10 mouse cellular contexts compared by ENCODE assay signal in genomic region chr10:81073464-81073863, GRCm38 (mm10). TPM values are rescaled to one million over a fixed set of nuclear protein-coding genes. Genes with fewer than 3 reads are reported as not detected.
A peak's percentile ranks its signal among the peaks of the same experiment; 100 is the strongest.
DNase-seq lines count a peak whose midpoint lies in the region; ATAC-seq and TF ChIP-seq lines count a peak whose summit lies in the region.
"Had no signal": no experiment of that assay in that cellular context is flagged by ENCODE, and none has a peak within 500 bp of the region (broad histone marks: within the 10 kb centered on the region; RNA-seq: fewer than 3 reads in every experiment).

No protein-coding gene starts in this region.

- no peak overlapping the region for H3K4me3 ChIP-seq in forebrain, embryonic 11.5 days (ENCODE audit: low read depth, low read length)
- no peak overlapping the region for H3K4me3 ChIP-seq in forebrain, embryonic 14.5 days (ENCODE audit: low read depth, low read length)
- H3K4me3 ChIP-seq in lung, postnatal 0 days (ENCODE audit: low read depth, low read length), result no peak overlapping the region
- H3K4me3 ChIP-seq in small intestine, adult 2 months (ENCODE audit: low read depth, low read length), result no peak overlapping the region
- H3K4me3 ChIP-seq: forebrain, embryonic 10.5 days; limb, embryonic 15.5 days had no signal

- H3K27ac ChIP-seq in forebrain, embryonic 11.5 days (ENCODE audit: low read depth, low read length), result no peak overlapping the region
- no peak overlapping the region for H3K27ac ChIP-seq in forebrain, embryonic 14.5 days (ENCODE audit: low read depth, low read length)
- no peak overlapping the region for H3K27ac ChIP-seq in lung, postnatal 0 days (ENCODE audit: low read length)
- H3K27ac ChIP-seq in small intestine, adult 2 months (ENCODE audit: insufficient read depth, low read depth, low read length), result no peak overlapping the region
- H3K27ac ChIP-seq: forebrain, embryonic 10.5 days had no signal

- peak; percentile 65 for DNase-seq in forebrain, embryonic 11.5 days (ENCODE audit: low spot score)
- no peak for DNase-seq in forebrain, embryonic 14.5 days (ENCODE audit: low spot score)
- no peak for DNase-seq in lung, postnatal 0 days (ENCODE audit: low spot score)
- no peak for DNase-seq in lung, postnatal 10 days
- peak; percentile 76 for DNase-seq in ZHBTc4 (ENCODE audit: low read depth, low spot score)
- DNase-seq in adrenal gland, postnatal 36 days, result no peak

- no peak overlapping the region for H3K4me2 ChIP-seq in forebrain, embryonic 11.5 days (ENCODE audit: low read depth, low read length, severe bottlenecking)
- H3K4me2 ChIP-seq in forebrain, embryonic 14.5 days (ENCODE audit: low read length), result no peak overlapping the region
- no peak overlapping the region for H3K4me2 ChIP-seq in lung, postnatal 0 days (replicated peaks; ENCODE audit: low read depth, low read length)
- H3K4me2 ChIP-seq: limb, embryonic 15.5 days had no signal

- H3K27me3 ChIP-seq in forebrain, embryonic 11.5 days (ENCODE audit: control insufficient read depth, insufficient read depth, low read length), result no peaks in the 10 kb centered on the region
- no peaks in the 10 kb centered on the region for H3K27me3 ChIP-seq in forebrain, embryonic 14.5 days (replicated peaks; ENCODE audit: control insufficient read depth, insufficient read depth, low read length)
- no peaks in the 10 kb centered on the region for H3K27me3 ChIP-seq in lung, postnatal 0 days (replicated peaks; ENCODE audit: insufficient read depth, low read length)
- H3K27me3 ChIP-seq in small intestine, adult 2 months (ENCODE audit: control insufficient read depth, insufficient read depth, low read length), result no peaks in the 10 kb centered on the region
- H3K27me3 ChIP-seq: limb, embryonic 15.5 days had no signal

- no peak for TF ChIP-seq POLR2A in small intestine, adult 2 months (IDR thresholded peaks at IDR 0.05; ENCODE audit: low read depth, low read length)

- TF ChIP-seq EP300 in lung, postnatal 0 days (IDR thresholded peaks at IDR 0.05), result no peak

- 63% methylated on average over 7 of the region's 7 CpGs for WGBS in forebrain, embryonic 11.5 days
- WGBS in forebrain, embryonic 14.5 days, result 60% methylated on average over 7 of the region's 7 CpGs
- 63% methylated on average over 7 of the region's 7 CpGs for WGBS in lung, postnatal 0 days
- 71% methylated on average over 7 of the region's 7 CpGs for WGBS in small intestine, adult 2 months

- TF ChIP-seq CTCF in lung, postnatal 0 days (IDR thresholded peaks at IDR 0.05), result peak; percentile 72
- TF ChIP-seq CTCF in small intestine, adult 2 months (IDR thresholded peaks at IDR 0.05; ENCODE audit: extremely low read depth, insufficient read length, insufficient replicate concordance, low read depth, low read length), result peak; percentile 49; the same call in 1 of the 2 replicates

- peaks cover 4% of the 10 kb centered on the region; the same call in 1 of the 2 replicates for H3K36me3 ChIP-seq in forebrain, embryonic 11.5 days (ENCODE audit: control insufficient read depth, insufficient read depth, low read length)
- H3K36me3 ChIP-seq in forebrain, embryonic 14.5 days (ENCODE audit: control insufficient read depth, insufficient read depth, low read length), result peaks cover 51% of the 10 kb centered on the region
- H3K36me3 ChIP-seq in lung, postnatal 0 days (ENCODE audit: insufficient read depth, low read length), result 0 out of 2 replicates have a peak, but pooled peaks cover 8% of the 10 kb centered on the region
- peaks cover 3% of the 10 kb centered on the region; the same call in 1 of the 2 replicates for H3K36me3 ChIP-seq in small intestine, adult 2 months (ENCODE audit: control insufficient read depth, insufficient read depth, low read length)

- H3K9ac ChIP-seq in forebrain, embryonic 11.5 days (ENCODE audit: low read length), result no peak overlapping the region
- no peak overlapping the region for H3K9ac ChIP-seq in forebrain, embryonic 14.5 days (ENCODE audit: low read length)
- H3K9ac ChIP-seq in lung, postnatal 0 days (replicated peaks; ENCODE audit: low read depth), result no peak overlapping the region
- H3K9ac ChIP-seq: limb, embryonic 15.5 days had no signal

- no peak for ATAC-seq in forebrain, embryonic 11.5 days (replicated peaks; ENCODE audit: low FRiP score)
- ATAC-seq in forebrain, embryonic 14.5 days, result no peak
- ATAC-seq in lung, postnatal 0 days, result no peak
- ATAC-seq in megakaryocyte-erythroid progenitor cell, adult 5-6 weeks (replicated peaks; ENCODE audit: low FRiP score, low TSS enrichment, poor library complexity, severe bottlenecking), result no peak

- H3K4me1 ChIP-seq in forebrain, embryonic 11.5 days (replicated peaks; ENCODE audit: control insufficient read depth, insufficient read depth, low read length), result peaks cover 16% of the 10 kb centered on the region
- peaks cover 15% of the 10 kb centered on the region for H3K4me1 ChIP-seq in forebrain, embryonic 14.5 days (ENCODE audit: control insufficient read depth, insufficient read depth, low read length)
- peaks cover 6% of the 10 kb centered on the region; the same call in 1 of the 2 replicates for H3K4me1 ChIP-seq in lung, postnatal 0 days (ENCODE audit: insufficient read depth, low read depth, low read length)
- peaks cover 7% of the 10 kb centered on the region for H3K4me1 ChIP-seq in small intestine, adult 2 months (ENCODE audit: control insufficient read depth, insufficient read depth, insufficient read length, low read length)

- H3K9me3 ChIP-seq in forebrain, embryonic 11.5 days (ENCODE audit: control insufficient read depth, low read length), result no peaks in the 10 kb centered on the region
- no peaks in the 10 kb centered on the region for H3K9me3 ChIP-seq in forebrain, embryonic 14.5 days (replicated peaks; ENCODE audit: control insufficient read depth, low read length)
- no peaks in the 10 kb centered on the region for H3K9me3 ChIP-seq in lung, postnatal 0 days (ENCODE audit: low read length)
- H3K9me3 ChIP-seq: forebrain, embryonic 10.5 days; limb, embryonic 15.5 days had no signal

RNA-seq across cellular contexts. Expression of gene Thop1, which starts 3.6 kb away (rescaled TPM):
- 76.1 and 78.9 TPM in 2 replicates for polyA plus RNA-seq in forebrain, embryonic 11.5 days (2014; fragmentation: Nextera tagmentation; extraction: Ambion mirVana)
- polyA plus RNA-seq in forebrain, embryonic 14.5 days (2014; fragmentation: Nextera tagmentation; extraction: Ambion mirVana), result 38.9 and 45.6 TPM in 2 replicates
- polyA plus RNA-seq in lung, postnatal 0 days (2015; fragmentation: Nextera tagmentation; extraction: Ambion mirVana), result 14.0 and 15.1 TPM in 2 replicates
- polyA plus RNA-seq in small intestine, adult 2 months (2012; rRNA removed), result 26.5 and 33.3 TPM in 2 replicates
- total RNA-seq in adrenal gland, postnatal 36 days (2021), result 10 to 100 TPM; 51.5 to 56.6 TPM
- total RNA-seq in megakaryocyte-erythroid progenitor cell, adult 5-6 weeks (2014; fragmentation: Nextera tagmentation), result 40.7 and 52.0 TPM in 2 replicates
- total RNA-seq in megakaryocyte-erythroid progenitor cell, adult 5-6 weeks (2017), result 46.0 and 58.3 TPM in 2 replicates

RNA-seq across cellular contexts. Expression of gene Sgta, which starts 13.5 kb away (rescaled TPM):
- polyA plus RNA-seq in forebrain, embryonic 11.5 days (2014; fragmentation: Nextera tagmentation; extraction: Ambion mirVana), result 259 and 265 TPM in 2 replicates
- polyA plus RNA-seq in forebrain, embryonic 14.5 days (2014; fragmentation: Nextera tagmentation; extraction: Ambion mirVana), result 304 and 312 TPM in 2 replicates
- polyA plus RNA-seq in lung, postnatal 0 days (2015; fragmentation: Nextera tagmentation; extraction: Ambion mirVana), result 102 and 103 TPM in 2 replicates
- polyA plus RNA-seq in small intestine, adult 2 months (2012; rRNA removed), result 116 and 222 TPM in 2 replicates
- 100 to 1,000 TPM; 223 to 227 TPM for total RNA-seq in adrenal gland, postnatal 36 days (2021)
- total RNA-seq in megakaryocyte-erythroid progenitor cell, adult 5-6 weeks (2014; fragmentation: Nextera tagmentation), result 59.4 and 61.4 TPM in 2 replicates
- total RNA-seq in megakaryocyte-erythroid progenitor cell, adult 5-6 weeks (2017), result 34.2 and 41.6 TPM in 2 replicates

RNA-seq across cellular contexts. Expression of gene Creb3l3, which starts 25.2 kb away (rescaled TPM):
- polyA plus RNA-seq in forebrain, embryonic 11.5 days (2014; fragmentation: Nextera tagmentation; extraction: Ambion mirVana), result 0.33 and 0.49 TPM in 2 replicates
- 0.14 and 0.25 TPM in 2 replicates for polyA plus RNA-seq in forebrain, embryonic 14.5 days (2014; fragmentation: Nextera tagmentation; extraction: Ambion mirVana)
- 0.40 and 0.57 TPM in 2 replicates for polyA plus RNA-seq in lung, postnatal 0 days (2015; fragmentation: Nextera tagmentation; extraction: Ambion mirVana)
- polyA plus RNA-seq in small intestine, adult 2 months (2012; rRNA removed), result 163 and 498 TPM in 2 replicates
- 1 to 10 TPM in 1 of 2 experiments, under 1 TPM in 1; 0.36 to 2.1 TPM for total RNA-seq in adrenal gland, postnatal 36 days (2021)
- total RNA-seq in megakaryocyte-erythroid progenitor cell, adult 5-6 weeks (2014; fragmentation: Nextera tagmentation), result not detected in 2 replicates
- not detected in 2 replicates for total RNA-seq in megakaryocyte-erythroid progenitor cell, adult 5-6 weeks (2017)

RNA-seq across cellular contexts. Expression of gene Map2k2, which starts 32.3 kb away (rescaled TPM):
- polyA plus RNA-seq in forebrain, embryonic 11.5 days (2014; fragmentation: Nextera tagmentation; extraction: Ambion mirVana), result 212 and 232 TPM in 2 replicates
- polyA plus RNA-seq in forebrain, embryonic 14.5 days (2014; fragmentation: Nextera tagmentation; extraction: Ambion mirVana), result 180 and 203 TPM in 2 replicates
- polyA plus RNA-seq in lung, postnatal 0 days (2015; fragmentation: Nextera tagmentation; extraction: Ambion mirVana), result 118 and 121 TPM in 2 replicates
- polyA plus RNA-seq in small intestine, adult 2 months (2012; rRNA removed), result 214 and 554 TPM in 2 replicates
- 100 to 1,000 TPM; 178 to 186 TPM for total RNA-seq in adrenal gland, postnatal 36 days (2021)
- total RNA-seq in megakaryocyte-erythroid progenitor cell, adult 5-6 weeks (2014; fragmentation: Nextera tagmentation), result 111 and 122 TPM in 2 replicates
- total RNA-seq in megakaryocyte-erythroid progenitor cell, adult 5-6 weeks (2017), result 38.7 and 50.2 TPM in 2 replicates

RNA-seq across cellular contexts. Expression of gene Slc39a3, which starts 36.2 kb away (rescaled TPM):
- 19.4 and 21.6 TPM in 2 replicates for polyA plus RNA-seq in forebrain, embryonic 11.5 days (2014; fragmentation: Nextera tagmentation; extraction: Ambion mirVana)
- 20.7 and 26.9 TPM in 2 replicates for polyA plus RNA-seq in forebrain, embryonic 14.5 days (2014; fragmentation: Nextera tagmentation; extraction: Ambion mirVana)
- 15.4 and 16.0 TPM in 2 replicates for polyA plus RNA-seq in lung, postnatal 0 days (2015; fragmentation: Nextera tagmentation; extraction: Ambion mirVana)
- 19.3 and 31.6 TPM in 2 replicates for polyA plus RNA-seq in small intestine, adult 2 months (2012; rRNA removed)
- 10 to 100 TPM; 33.2 to 68.5 TPM for total RNA-seq in adrenal gland, postnatal 36 days (2021)
- 7.0 TPM in 2 replicates for total RNA-seq in megakaryocyte-erythroid progenitor cell, adult 5-6 weeks (2014; fragmentation: Nextera tagmentation)
- 3.4 and 7.2 TPM in 2 replicates for total RNA-seq in megakaryocyte-erythroid progenitor cell, adult 5-6 weeks (2017)

Comparison
In these comparisons a context has a peak if more than half of its experiments do, and no peak if none do; other contexts are left out.
1. DNase-seq: peak in forebrain, embryonic 11.5 days (single experiment) and ZHBTc4 (single experiment); none in forebrain, embryonic 14.5 days (single experiment), lung, postnatal 0 days (single experiment), lung, postnatal 10 days (single experiment) and adrenal gland, postnatal 36 days (0 of 2).
2. RNA of gene Creb3l3, which starts 25.2 kb away (polyA plus RNA-seq): 163 to 498 TPM in small intestine, adult 2 months; 0.40 to 0.57 TPM in lung, postnatal 0 days, 0.33 to 0.49 TPM in forebrain, embryonic 11.5 days and 0.14 to 0.25 TPM in forebrain, embryonic 14.5 days; every median in the first group is over 100 times any median in the second.